Mouse (Mus musculus) kidney, adult 2 months (tissue): ENCODE measurements around the gene Atp6v1c2. TPM values are rescaled to one million over a fixed set of nuclear protein-coding genes. Genes with fewer than 3 reads are reported as not detected.

Source experiments
- DNase-seq: peaks from one replicate; pipeline ENCODE4 v3.0.0; 2021
- H3K27ac ChIP-seq: fragments of 200-500 bp; 2 replicates; pipeline ENCODE4 v1.5.1; 2012; ENCODE audit warnings: low read depth, low read length, control low read depth, inconsistent platforms; ENCODE audit not compliant: insufficient read depth
- H3K27me3 ChIP-seq: fragments of 200-500 bp; replicated peaks from 2 replicates; pipeline ENCODE4 v1.6.1; 2012; ENCODE audit warnings: mild to moderate bottlenecking, moderate library complexity, low read length, inconsistent platforms; ENCODE audit not compliant: control insufficient read depth, insufficient read depth
- H3K36me3 ChIP-seq: fragments of 200-500 bp; 2 replicates; pipeline ENCODE4 v1.6.1; 2012; ENCODE audit warnings: mild to moderate bottlenecking, moderate library complexity, low read length, inconsistent platforms; ENCODE audit not compliant: control insufficient read depth, insufficient read depth
- H3K4me1 ChIP-seq: fragments of 200-500 bp; 2 replicates; pipeline ENCODE4 v1.6.1; 2011; ENCODE audit warnings: low read length; ENCODE audit not compliant: control insufficient read depth, insufficient read depth
- H3K4me3 ChIP-seq: fragments of 200-500 bp; 2 replicates; pipeline ENCODE4 v1.5.1; 2011; ENCODE audit warnings: mild to moderate bottlenecking, low read depth, low read length, control low read depth; ENCODE audit not compliant: insufficient read depth
- CTCF ChIP-seq: fragments of 200-500 bp; conservative IDR thresholded peaks from 2 replicates; pipeline ENCODE4 v1.5.1; 2011; ENCODE audit warnings: low read depth, mild to moderate bottlenecking, control low read depth, low read length, moderate library complexity, mixed read lengths; ENCODE audit not compliant: insufficient read depth, insufficient read length
- POLR2A ChIP-seq: fragments of 200-500 bp; IDR thresholded peaks from one replicate; pipeline ENCODE4 v1.6.1; 2011; ENCODE audit warnings: low read depth, low read length, control low read depth
- WGBS: fragments of 180-500 bp; shearing (Covaris S2); methylation state at CpG from one replicate; pipeline ENCODE4 v1.1.7; 2018; 5-methylcytosine and 5-hydroxymethylcytosine counted together
- polyA plus RNA-seq: library from polyadenylated mRNA; depleted of rRNA; stranded (reverse); fragments of >200 nt; gene quantifications from 2 replicates; pipeline ENCODE4 v1.2.3, GENCODE M21; 2012

Gene Atp6v1c2
- polyA plus RNA-seq, 1 experiment = 39.9 TPM

DNA sequence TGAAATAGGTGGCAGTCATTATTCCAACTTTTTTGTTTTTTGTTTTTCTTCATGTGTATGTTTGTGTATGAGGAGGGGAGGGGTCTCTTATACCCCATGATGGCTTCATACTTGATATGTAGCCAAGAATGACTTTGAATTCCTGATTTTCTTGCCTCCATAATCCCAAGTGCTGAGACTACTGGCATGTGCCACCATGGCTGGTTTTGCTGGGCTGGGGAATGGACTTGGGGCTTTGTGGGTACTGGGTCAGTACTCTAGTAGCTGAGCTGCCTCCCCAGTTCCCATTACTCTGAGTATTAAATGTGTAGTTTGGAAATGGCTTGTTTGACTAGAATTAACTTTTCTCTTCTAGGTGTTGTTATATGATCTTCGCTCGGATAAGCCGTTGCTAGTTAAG lies 40.0 kb upstream of the Atp6v1c2 start:
- Histone ChIP-seq H3K27me3 (no peaks in the 10 kb centered on the region), H3K4me3 (no peak overlapping the region), H3K4me1 (peaks cover 17% of the 10 kb centered on the region; the same call in 1 of the 2 replicates), H3K27ac (no peak overlapping the region), H3K36me3 (no peaks in the 10 kb centered on the region; the same call in none of the 2 replicates)
- DNase-seq = no peak
- TF ChIP-seq CTCF = no peak
- no peak for TF ChIP-seq POLR2A
- WGBS = 90% methylated on average over 3 of the region's 3 CpGs

- Histone ChIP-seq H3K4me1 (peaks cover 16% of the 10 kb centered on the region; the same call in 1 of the 2 replicates), H3K4me3 (no peak overlapping the region)
Observed at GRCm38 (mm10) chr12:17366981-17367380, 37.8 kb upstream of the Atp6v1c2 start.

DNA sequence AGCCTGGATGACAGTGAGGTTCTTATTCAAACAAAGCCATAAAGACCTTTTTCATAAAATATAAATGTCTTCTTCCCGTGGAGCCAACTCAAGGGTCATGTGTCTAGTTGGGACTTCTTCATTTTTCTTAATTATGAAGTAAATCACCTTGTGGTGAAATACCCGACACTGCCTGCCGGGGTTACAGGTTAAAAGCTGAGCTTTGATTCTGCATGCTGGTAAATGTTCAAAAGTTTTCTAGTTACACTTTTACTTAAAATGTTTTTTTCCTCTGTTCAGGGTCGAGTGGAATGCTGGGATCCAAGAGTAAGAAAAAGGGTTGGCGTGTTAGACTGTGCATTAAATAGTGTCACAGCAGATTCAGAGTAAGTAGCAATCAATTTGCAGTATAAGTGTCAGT lies 33.2 kb upstream of the Atp6v1c2 start:
- Histone ChIP-seq H3K27ac (peak overlapping the region; percentile 92), H3K27me3 (no peaks in the 10 kb centered on the region), H3K4me1 (peaks cover 13% of the 10 kb centered on the region; the same call in 1 of the 2 replicates), H3K4me3 (no peak overlapping the region), H3K36me3 (no peaks in the 10 kb centered on the region)
- peak; percentile 85 for DNase-seq
- WGBS = 46% methylated on average over 5 of the region's 5 CpGs
- TF ChIP-seq CTCF = no peak
- no peak for TF ChIP-seq POLR2A

More at GRCm38 (mm10) chr12:17366981-17367380, 37.8 kb upstream of the Atp6v1c2 start:
- peak; percentile 81 for DNase-seq
- WGBS = 48% methylated on average over 5 of the region's 5 CpGs
- no peaks in the 10 kb centered on the region for H3K27me3 ChIP-seq
- no peak overlapping the region for H3K27ac ChIP-seq
- H3K36me3 ChIP-seq = no peaks in the 10 kb centered on the region
- TF ChIP-seq POLR2A (no peak), CTCF (peak; percentile 90)

GRCm38 (mm10) chr12:17360650-17361049 lies 31.5 kb upstream of the Atp6v1c2 start:
- TF ChIP-seq POLR2A (no peak), CTCF (no peak)
- Histone ChIP-seq H3K27ac (peak overlapping the region; percentile 92), H3K4me1 (peaks cover 13% of the 10 kb centered on the region; the same call in 1 of the 2 replicates), H3K36me3 (no peaks in the 10 kb centered on the region), H3K27me3 (no peaks in the 10 kb centered on the region), H3K4me3 (no peak overlapping the region)
- DNase-seq = peak; percentile 78
- 50% methylated on average over 4 of the region's 4 CpGs for WGBS

DNA sequence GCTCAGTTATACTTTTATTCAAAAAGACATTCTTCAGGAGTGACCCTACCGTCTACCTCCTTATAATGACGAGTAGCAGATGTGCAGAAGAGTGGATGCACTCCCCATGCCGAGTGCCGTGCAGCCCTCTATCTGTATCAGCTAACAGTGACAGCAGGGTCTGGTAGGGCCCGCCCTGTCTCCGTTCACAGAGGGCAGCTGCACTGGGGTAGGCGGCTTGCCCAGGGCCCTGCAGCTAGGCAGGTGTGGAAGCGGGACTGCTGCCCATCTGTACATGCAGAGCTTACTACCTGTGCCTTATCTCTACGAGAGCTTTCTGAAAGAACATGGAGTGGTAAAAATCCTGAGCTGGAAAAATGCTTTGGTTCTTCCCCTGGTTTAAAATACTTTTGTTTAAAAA lies 30.9 kb upstream of the Atp6v1c2 start:
- Histone ChIP-seq H3K27ac (peak overlapping the region; percentile 97), H3K36me3 (no peaks in the 10 kb centered on the region), H3K4me3 (no peak overlapping the region), H3K4me1 (peaks cover 13% of the 10 kb centered on the region; the same call in 1 of the 2 replicates), H3K27me3 (no peaks in the 10 kb centered on the region)
- 57% methylated on average over 9 of the region's 9 CpGs for WGBS
- DNase-seq = no peak
- TF ChIP-seq CTCF (no peak), POLR2A (no peak)

DNA sequence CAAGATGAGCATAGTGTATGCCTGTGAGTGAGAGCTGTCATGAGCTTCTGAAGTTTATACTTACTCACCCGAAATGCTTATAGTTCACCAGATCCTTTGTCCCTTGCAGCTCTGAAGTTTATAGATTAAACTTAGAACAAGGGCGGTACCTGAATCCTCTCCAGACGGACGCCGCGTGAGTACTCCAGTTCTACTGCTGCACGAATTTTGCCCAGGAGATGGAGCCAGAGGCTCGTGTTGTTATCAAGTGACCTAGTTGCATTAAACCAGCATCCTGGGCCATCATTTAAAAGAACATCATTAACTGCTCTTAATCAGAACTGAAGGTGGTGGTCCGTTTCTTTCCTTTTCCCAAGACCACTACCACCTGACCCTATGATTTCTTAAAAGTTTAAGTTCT lies 29.8 kb upstream of the Atp6v1c2 start:
- Histone ChIP-seq H3K27me3 (no peaks in the 10 kb centered on the region), H3K27ac (no peak overlapping the region), H3K36me3 (no peaks in the 10 kb centered on the region), H3K4me3 (no peak overlapping the region), H3K4me1 (peaks cover 13% of the 10 kb centered on the region; the same call in 1 of the 2 replicates)
- TF ChIP-seq POLR2A (no peak), CTCF (peak; percentile 59)
- DNase-seq = peak; percentile 87
- WGBS = 51% methylated on average over 9 of the region's 9 CpGs

DNA sequence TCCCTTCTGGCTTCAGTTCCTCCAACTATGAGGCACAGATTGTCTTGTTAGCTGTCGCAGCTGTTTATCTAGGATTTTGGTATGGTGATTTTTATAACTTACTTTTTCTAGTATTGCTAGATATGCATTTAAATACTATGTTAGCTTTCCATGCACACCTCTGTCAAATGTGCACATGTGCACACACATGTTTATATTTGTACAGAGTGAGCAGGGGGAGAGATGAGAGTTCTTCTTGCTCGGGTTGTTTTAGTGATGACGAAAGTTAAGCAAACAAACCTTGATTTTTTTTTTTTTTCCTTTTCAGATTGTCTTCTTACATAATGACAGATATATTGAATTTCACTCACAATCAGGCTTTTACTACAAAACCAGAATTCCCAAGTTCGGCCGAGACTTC lies 28.6 kb upstream of the Atp6v1c2 start:
- Histone ChIP-seq H3K4me1 (peaks cover 12% of the 10 kb centered on the region; the same call in 1 of the 2 replicates), H3K27ac (no peak overlapping the region), H3K4me3 (no peak overlapping the region), H3K36me3 (no peaks in the 10 kb centered on the region), H3K27me3 (no peaks in the 10 kb centered on the region)
- TF ChIP-seq CTCF = no peak
- no peak for TF ChIP-seq POLR2A
- 91% methylated on average over 5 of the region's 5 CpGs for WGBS
- DNase-seq = no peak

GRCm38 (mm10) chr12:17356853-17357252 lies 27.7 kb upstream of the Atp6v1c2 start:
- Histone ChIP-seq H3K36me3 (no peaks in the 10 kb centered on the region), H3K27ac (no peak overlapping the region), H3K4me1 (peaks cover 10% of the 10 kb centered on the region; the same call in 1 of the 2 replicates), H3K27me3 (no peaks in the 10 kb centered on the region), H3K4me3 (no peak overlapping the region)
- WGBS = 73% methylated on average over 4 of the region's 4 CpGs
- TF ChIP-seq CTCF = peak; percentile 46
- TF ChIP-seq POLR2A = no peak
- DNase-seq = no peak
